Mouse (Mus musculus) kidney, postnatal 25 days (tissue): Measurements from ENCODE around the gene Cd22.

ENCODE experiments used
- DNase-seq, 2 experiments: peaks; one replicate each; pipeline ENCODE4 v3.0.0; 2021; ENCODE audit warnings: mixed read lengths in 2 of 2

The Cd22 gene

DNA sequence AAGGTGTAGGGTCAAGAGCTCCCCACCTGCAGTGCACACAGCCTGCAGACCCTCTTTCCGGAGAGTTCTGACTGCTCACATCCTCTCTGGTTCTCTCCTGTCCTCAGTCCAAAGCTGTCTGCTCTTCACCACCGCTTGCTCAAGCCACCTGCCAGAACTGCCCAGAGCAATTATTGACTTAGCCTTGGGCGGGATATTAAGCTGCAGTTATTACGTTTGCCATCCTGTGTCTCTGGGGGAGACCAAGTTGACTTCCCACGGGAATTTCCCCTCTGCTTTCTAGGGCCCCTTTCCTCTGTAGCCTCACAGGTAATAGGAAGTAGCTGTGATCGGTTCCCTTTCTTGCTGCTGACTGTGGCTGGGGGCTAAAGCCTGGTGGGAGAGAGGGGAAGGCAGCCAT lies 60.0 kb downstream of the Cd22 start:
- DNase-seq, result no peak
